Mouse (Mus musculus) hindbrain, embryonic 15.5 days (tissue): ENCODE measurements around the gene Mup17. TPM values are rescaled to one million over a fixed set of nuclear protein-coding genes. Genes with fewer than 3 reads are reported as not detected.
"Not testable (repeated sequence)": the region's sequence is repeated elsewhere in the genome, so short reads cannot be mapped to it uniquely, and the experiment has no call there.

Experiments used
- ATAC-seq: fragments of 200-750 bp; cut with Nextera tagmentation; 2 replicates; pipeline ENCODE4 v1.8.0; 2017; ENCODE audit warnings: low read depth, moderate number of reproducible peaks, moderate TSS enrichment; ENCODE audit not compliant: low FRiP score
- H3K27ac ChIP-seq: fragments of 300-500 bp; sonication (generic); replicated peaks from 2 replicates; pipeline ENCODE4 v1.5.1; 2015; ENCODE audit warnings: mild to moderate bottlenecking, inconsistent platforms
- H3K27me3 ChIP-seq: fragments of 300-500 bp; sonication (generic); 2 replicates; pipeline ENCODE4 v1.6.1; 2015; ENCODE audit warnings: control low read depth, inconsistent platforms
- H3K36me3 ChIP-seq: fragments of 300-500 bp; sonication (generic); 2 replicates; pipeline ENCODE4 v1.6.1; 2015; ENCODE audit warnings: control low read depth, inconsistent platforms
- H3K4me1 ChIP-seq: fragments of 300-500 bp; sonication (generic); replicated peaks from 2 replicates; pipeline ENCODE4 v1.6.1; 2015; ENCODE audit warnings: control low read depth, inconsistent platforms
- H3K4me2 ChIP-seq: fragments of 300-500 bp; sonication (generic); 2 replicates; pipeline ENCODE4 v1.6.1; 2015; ENCODE audit warnings: moderate library complexity, mild to moderate bottlenecking, inconsistent platforms
- H3K4me3 ChIP-seq: fragments of 300-500 bp; sonication (generic); 2 replicates; pipeline ENCODE4 v1.5.1; 2015; ENCODE audit warnings: mild to moderate bottlenecking, inconsistent platforms
- H3K9ac ChIP-seq: fragments of 300-500 bp; sonication (generic); 2 replicates; pipeline ENCODE4 v1.6.1; 2015; ENCODE audit warnings: inconsistent platforms
- H3K9me3 ChIP-seq: fragments of 300-500 bp; sonication (generic); 2 replicates; pipeline ENCODE4 v1.6.1; 2016; ENCODE audit warnings: control low read depth, inconsistent platforms
- WGBS: fragments of 180-500 bp; shearing (Covaris S2); methylation state at CpG from one replicate; pipeline ENCODE4 v1.1.7; 2015; 5-methylcytosine and 5-hydroxymethylcytosine counted together
- polyA plus RNA-seq: library from polyadenylated mRNA; unstranded; fragments of >200 nt; fragmentation: Nextera tagmentation; extraction: Ambion mirVana; gene quantifications from 2 replicates; pipeline ENCODE4 v1.2.1, GENCODE M21; 2015

Mup17 gene
- not detected in 2 replicates for polyA plus RNA-seq

GRCm38 (mm10) chr4:61595771-61596170 lies at the start of gene Mup17:
Mup17 (minus strand) TSS chr4:61595871.
- not testable (repeated sequence) for H3K27ac ChIP-seq, H3K4me2 ChIP-seq, H3K36me3 ChIP-seq, ATAC-seq, H3K9me3 ChIP-seq, H3K4me1 ChIP-seq, H3K4me3 ChIP-seq, H3K27me3 ChIP-seq, H3K9ac ChIP-seq
- 70% methylated on average over 4 of the region's 4 CpGs for WGBS

- not testable (repeated sequence) for ATAC-seq, H3K9me3 ChIP-seq, H3K4me1 ChIP-seq, H3K36me3 ChIP-seq, H3K4me2 ChIP-seq, H3K27me3 ChIP-seq, H3K9ac ChIP-seq, H3K4me3 ChIP-seq, H3K27ac ChIP-seq
- WGBS, result 88% methylated on average over 19 of the region's 19 CpGs
Observed at GRCm38 (mm10) chr4:61571561-61571960, 24.1 kb downstream of the Mup17 start.

DNA sequence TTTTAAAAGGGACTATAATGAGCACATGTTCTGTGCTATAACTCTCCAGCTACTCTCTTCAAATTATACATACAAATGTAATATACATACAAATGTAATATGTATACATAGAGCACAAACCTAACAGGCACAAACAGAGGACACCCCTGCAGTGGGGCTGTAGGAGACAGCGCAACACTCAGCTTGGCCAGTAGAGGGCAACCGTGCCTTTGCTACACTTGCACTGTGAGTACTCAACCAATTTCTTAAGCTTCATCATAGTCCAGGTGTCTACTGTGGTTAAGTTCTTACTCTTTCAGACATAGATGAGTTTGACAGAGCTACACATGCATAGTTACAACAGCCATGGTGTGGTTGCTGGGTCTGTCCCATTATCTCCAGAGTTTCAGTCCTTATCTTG lies 39.8 kb downstream of the Mup17 start:
- H3K27ac ChIP-seq, ATAC-seq, H3K27me3 ChIP-seq, H3K9ac ChIP-seq, H3K9me3 ChIP-seq, H3K4me3 ChIP-seq, H3K4me1 ChIP-seq, H3K36me3 ChIP-seq, H3K4me2 ChIP-seq: not testable (repeated sequence)
- 28% methylated on average over 2 of the region's 2 CpGs for WGBS

Other genes with a start within 250 kb of the Mup17 start
- not detected in 2 replicates for gene Mup15, start 156.1 kb downstream of the Mup17 start, polyA plus RNA-seq
- not detected in 2 replicates for gene Mup16, start 76.3 kb downstream of the Mup17 start, polyA plus RNA-seq
- gene Mup18, start 78.3 kb upstream of the Mup17 start, polyA plus RNA-seq, result not detected in 2 replicates
- gene Mup19, start 186.4 kb upstream of the Mup17 start, polyA plus RNA-seq, result not detected in 2 replicates
- gene Mup5, start 239.4 kb upstream of the Mup17 start, polyA plus RNA-seq, result not detected in 2 replicates